Mouse (Mus musculus): Measurements from ENCODE around the gene Rpn2.

The Rpn2 gene

DNA sequence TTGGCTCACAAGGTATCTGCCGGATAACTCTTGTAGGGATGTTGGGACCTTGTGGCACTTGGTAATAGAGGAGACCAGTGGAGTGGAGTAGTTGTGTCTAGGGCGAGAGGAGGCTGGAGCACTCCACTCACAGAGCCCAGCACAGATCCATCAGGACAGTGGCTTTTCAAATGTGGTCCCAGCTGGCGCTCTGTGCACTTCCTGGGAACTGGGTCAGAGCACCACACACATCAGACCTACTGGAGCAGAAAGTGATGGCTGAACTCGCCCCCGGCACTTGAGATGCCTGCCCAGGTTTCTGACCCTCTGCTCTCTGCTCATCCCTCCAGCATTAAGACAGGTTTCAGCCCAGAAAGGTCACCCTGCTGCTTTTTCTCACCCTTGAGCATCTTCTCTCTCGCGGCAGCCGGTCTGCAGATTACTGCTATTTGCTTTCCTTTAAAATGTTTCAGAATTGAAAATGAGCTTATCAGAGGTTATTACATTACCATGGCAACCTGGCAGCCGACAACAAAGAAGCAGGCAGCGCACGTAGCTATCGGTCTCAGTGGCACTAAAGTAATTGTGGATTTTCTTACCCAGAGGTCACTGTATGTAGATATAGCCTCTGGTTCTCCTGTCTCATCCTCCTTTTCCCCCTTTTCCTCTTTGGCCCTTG lies 70.4 kb downstream of the Rpn2 start:
- DNase-seq (ENCODE audit: low spot score in 2 of 2) = peak; percentile 52 to 55

DNA sequence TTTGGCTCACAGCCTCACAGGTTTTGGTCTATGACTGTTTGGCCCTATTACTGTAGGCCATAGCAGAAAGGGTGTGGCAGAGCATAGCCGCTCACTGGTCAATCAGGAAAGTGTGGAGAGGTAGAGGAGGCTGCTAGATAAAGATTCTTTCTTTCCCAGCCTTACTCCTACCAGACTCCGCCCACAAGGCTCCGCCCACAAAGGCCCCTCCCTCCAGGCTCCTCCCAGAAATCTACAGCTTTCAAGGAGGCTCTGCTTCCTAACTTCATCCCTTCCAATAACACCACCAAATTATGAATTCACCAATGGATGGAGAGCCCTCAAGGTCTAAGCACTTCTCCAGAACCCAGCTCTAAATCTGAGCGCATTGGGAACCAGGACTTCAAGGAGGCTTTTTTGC lies 74.4 kb downstream of the Rpn2 start:
- no peak for DNase-seq (ENCODE audit: low spot score in 2 of 2)

DNA sequence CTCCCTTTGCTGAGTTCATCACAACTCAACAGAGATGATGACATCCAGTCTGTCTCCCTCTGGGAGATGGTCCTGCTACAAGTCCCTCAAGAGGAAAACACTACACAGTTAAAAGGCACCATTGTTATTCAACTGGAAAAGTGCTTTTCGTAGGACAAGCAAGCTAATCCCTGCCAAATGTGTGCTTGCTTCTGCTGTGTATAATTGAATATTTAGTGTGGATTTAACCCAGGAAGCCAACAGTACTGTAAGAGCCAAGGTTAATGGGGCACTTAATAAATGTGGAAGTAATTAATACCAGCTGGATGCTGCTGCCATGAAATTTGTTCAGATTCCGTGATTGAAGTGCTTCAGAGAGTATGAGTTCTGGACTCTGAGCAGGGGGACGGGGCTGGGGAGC lies 75.3 kb downstream of the Rpn2 start:
- DNase-seq (ENCODE audit: low spot score in 2 of 2) = no peak

DNA sequence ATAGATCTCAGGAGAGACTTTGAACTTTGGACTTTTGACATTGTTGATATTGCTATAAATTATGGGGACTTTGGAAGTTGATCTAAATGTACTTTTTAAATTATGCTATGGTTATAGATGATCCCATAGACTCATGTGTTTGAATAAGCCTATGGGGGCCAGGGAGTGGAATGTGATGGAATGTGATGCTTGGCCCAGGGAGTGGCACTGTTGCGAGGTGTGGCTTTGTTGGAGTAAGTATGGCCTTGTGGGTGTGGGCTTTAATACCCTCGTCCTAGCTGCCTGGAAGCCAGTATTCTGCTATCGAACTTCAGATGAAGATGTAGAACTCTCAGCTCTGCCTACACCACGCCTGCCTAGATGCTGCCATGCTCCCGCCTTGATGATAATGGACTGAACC lies 81.2 kb downstream of the Rpn2 start:
- no peak for DNase-seq (ENCODE audit: low spot score in 2 of 2)

DNA sequence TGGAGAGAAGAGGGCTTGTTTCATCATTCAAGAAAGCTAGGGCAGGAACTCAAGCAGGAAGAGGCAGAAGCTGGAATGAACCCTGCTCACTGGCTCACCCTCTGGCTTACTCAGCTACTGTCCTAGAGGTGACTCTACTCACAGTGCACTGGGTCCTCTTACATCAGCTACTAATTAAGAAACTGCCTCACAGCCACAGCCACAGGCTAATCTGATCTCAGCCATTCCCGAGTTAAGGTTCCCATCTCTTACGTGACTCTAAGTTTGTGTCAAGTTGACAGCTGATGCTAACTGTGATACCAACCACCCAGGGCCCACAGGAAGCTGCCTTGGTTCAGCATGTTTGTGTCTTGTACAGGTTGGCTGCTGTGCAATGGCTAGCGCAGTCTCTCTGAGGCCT lies 84.2 kb downstream of the Rpn2 start:
- DNase-seq (ENCODE audit: low spot score in 2 of 2) = no peak

DNA sequence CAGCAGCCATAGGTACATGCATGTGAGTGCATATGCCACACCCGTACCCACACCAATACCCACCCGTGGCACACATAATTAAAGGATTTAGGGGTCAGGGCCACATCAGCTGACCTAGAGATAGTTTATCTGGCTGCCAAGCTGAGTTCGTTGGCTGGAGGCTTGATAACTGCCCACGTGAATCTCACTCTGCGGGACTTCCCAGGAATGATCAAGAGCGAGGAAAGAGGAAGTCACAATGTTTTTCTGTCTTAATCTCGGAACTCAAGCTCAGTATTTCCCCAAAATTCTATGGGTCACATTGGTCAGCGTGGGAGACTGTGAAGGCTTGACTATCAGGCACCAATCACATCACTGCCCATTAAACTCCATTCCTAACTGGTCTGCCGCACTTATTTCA lies 87.9 kb downstream of the Rpn2 start:
- DNase-seq (ENCODE audit: low spot score in 2 of 2) = no peak

DNA sequence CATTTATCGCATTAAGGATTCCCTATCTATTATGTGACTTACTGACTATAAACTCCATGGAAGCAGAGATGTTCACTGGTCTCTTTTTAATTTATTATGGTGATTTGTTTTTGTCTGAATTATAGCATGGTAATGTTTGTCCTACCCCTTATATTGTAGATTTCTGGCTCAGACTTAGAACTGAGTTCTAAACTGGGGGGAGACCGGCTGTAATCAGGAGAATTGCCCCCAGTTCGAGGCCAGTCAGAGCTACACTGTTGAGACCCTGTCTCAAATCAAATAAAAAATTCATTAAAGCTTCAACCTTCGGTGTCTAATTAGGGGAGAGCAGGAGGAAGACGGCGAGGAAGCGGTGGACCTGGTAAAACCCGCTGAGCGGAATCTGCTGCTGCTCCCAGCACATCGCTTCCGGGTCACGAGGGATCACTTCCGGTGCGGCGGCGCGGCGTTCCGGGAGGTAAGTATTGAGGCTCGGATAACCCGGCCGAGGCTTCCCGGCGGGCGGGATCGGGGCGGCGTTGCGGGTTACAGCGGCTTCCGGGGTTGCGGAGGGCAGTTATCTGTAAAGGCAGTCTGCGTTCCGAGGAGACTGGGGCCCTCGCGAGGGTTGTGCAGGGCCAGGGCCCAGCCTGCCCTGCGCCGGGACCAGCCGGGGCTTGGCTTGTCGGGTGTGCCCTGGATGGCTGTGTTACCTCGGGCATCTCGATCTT lies 88.5 kb downstream of the Rpn2 start, which contains the start of gene Manbal:
Manbal (plus strand) TSS at position 411 of the 710 bp plus-strand sequence.
- peak; percentile 95 to 98 for DNase-seq (ENCODE audit: low spot score in 2 of 2)

DNA sequence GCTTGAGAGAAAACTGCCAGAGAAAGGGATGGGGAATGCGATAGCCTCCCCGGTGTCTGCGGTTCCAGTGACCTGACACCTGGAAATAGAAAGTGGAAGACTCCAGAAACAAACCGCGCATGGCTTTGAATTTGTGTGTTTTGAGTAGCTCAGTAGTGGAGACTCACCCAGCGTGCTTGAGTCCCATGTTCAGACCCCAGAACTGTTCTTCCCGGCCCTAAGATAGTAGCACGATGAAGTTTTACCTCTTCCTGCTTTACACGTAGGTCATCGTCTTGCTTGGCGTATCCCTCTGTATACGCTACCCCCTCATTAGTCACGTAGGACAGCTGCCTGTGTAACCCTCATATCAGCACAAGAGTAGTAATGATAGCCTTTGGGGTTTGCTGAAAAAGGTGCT lies 89.2 kb downstream of the Rpn2 start:
- DNase-seq (ENCODE audit: low spot score in 2 of 2) = no peak

DNA sequence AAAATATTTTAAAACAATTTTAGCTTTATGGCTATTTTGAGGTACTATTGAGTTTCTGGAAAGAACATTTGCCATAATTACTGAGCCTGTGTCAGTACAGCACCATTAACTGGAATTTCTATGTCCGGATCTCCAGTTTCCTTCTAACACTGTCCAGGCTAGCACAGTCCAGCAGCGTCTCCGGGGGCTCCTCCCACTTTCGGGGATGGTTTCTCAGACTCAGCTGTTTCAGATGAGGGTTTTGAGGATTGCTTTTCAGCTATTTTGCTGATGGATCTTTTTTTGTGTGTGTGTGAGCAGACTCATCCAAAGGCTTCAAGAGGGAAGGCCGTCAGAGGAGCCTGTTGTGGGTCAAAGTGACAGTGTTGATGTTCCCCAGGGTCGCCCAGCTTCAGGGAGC lies 92.9 kb downstream of the Rpn2 start:
- DNase-seq (ENCODE audit: low spot score in 2 of 2) = no peak

DNA sequence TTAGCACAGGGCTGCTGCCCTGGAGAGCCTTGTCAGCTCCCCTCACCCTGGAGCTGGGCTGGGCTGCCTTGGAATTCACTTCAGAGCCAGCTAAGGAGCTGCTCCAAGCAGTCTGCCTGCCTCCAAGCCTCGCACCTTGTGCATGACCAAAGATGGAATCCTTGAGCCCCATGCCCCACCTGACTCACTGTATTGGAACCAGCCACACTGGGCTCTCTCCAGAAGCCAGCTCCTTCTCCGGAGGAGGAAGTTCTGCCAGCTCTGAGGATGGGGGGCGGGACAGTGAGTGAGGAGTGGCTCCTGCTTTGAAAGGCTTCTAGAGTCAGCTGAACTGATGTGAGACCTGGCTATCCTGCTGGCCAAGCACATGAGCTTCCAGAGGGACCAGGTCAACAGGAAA lies 94.9 kb downstream of the Rpn2 start:
- DNase-seq (ENCODE audit: low spot score in 2 of 2) = no peak

DNA sequence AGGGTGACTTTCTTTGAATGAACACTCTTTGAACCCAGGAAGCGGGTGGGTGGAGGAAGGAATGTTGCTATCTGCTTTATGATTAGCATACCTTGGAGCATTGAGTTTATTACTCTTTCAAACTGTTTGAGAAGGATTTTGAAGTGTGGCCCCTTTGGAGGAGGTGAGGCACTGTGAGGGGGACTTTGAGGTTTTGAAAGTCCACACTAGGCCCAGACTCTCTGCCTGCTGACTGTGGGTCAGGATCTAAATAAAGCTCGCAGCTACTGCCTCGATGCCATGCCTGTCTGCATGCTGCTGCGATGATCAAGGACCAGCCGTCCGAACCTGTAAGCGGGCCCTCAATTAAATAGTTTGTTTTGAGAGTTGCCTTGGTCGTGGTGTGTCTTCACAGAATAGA lies 96.2 kb downstream of the Rpn2 start:
- DNase-seq (ENCODE audit: low spot score in 2 of 2) = no peak
